7 mouse cellular contexts compared by ENCODE assay signal in genomic region chr7:27605499-27606285, GRCm38 (mm10). TPM values are rescaled to one million over a fixed set of nuclear protein-coding genes. Genes with fewer than 3 reads are reported as not detected.
DNase-seq lines count a peak whose midpoint lies in the region; ATAC-seq lines count a peak whose summit lies in the region.

No protein-coding gene starts in this region.

- peak; percentile 60 for DNase-seq in MN1 (ENCODE audit: low spot score)
- peak; percentile 72 for DNase-seq in adrenal gland, postnatal 25 days
- peak; percentile 66 for DNase-seq in heart, postnatal 25 days (ENCODE audit: low spot score)

- intact Hi-C loops in heart, postnatal 25 days (cut with DNase I): no loop called here

- ATAC-seq in frontal cortex, adult (ENCODE audit: low TSS enrichment): peak; percentile 64
- ATAC-seq in limb, embryonic 15.5 days (ENCODE audit: insufficient number of reproducible peaks, low FRiP score, low TSS enrichment, low read depth): no peak
- ATAC-seq in midbrain, embryonic 16.5 days: no peak
- no peak for ATAC-seq in inflammation-experienced regulatory T-cells, adult 6 months

- no peaks in the 10 kb centered on the region for H3K27me3 ChIP-seq in limb, embryonic 15.5 days
- no peaks in the 10 kb centered on the region for H3K27me3 ChIP-seq in midbrain, embryonic 16.5 days (ENCODE audit: control insufficient read depth, insufficient read depth, low read depth, low read length)

- H3K4me2 ChIP-seq in limb, embryonic 15.5 days: no peak overlapping the region
- no peak overlapping the region for H3K4me2 ChIP-seq in midbrain, embryonic 16.5 days (ENCODE audit: low read length)

- 54% methylated on average over 9 of the region's 9 CpGs for WGBS in limb, embryonic 15.5 days
- WGBS in midbrain, embryonic 16.5 days: 74% methylated on average over 9 of the region's 9 CpGs

- no peak overlapping the region for H3K4me3 ChIP-seq in limb, embryonic 15.5 days
- H3K4me3 ChIP-seq in midbrain, embryonic 16.5 days (ENCODE audit: low read depth, low read length): no peak overlapping the region

- H3K4me1 ChIP-seq in limb, embryonic 15.5 days: peaks cover 53% of the 10 kb centered on the region
- H3K4me1 ChIP-seq in midbrain, embryonic 16.5 days (ENCODE audit: control insufficient read depth, insufficient read depth, low read length): peaks cover 4% of the 10 kb centered on the region; the same call in 1 of the 2 replicates

- no peak overlapping the region for H3K9ac ChIP-seq in limb, embryonic 15.5 days
- 0 out of 2 replicates have a peak overlapping the region, but pooled peaks have one; percentile 5 for H3K9ac ChIP-seq in midbrain, embryonic 16.5 days (ENCODE audit: low read depth, low read length)

- H3K36me3 ChIP-seq in limb, embryonic 15.5 days: peaks cover 28% of the 10 kb centered on the region
- no peaks in the 10 kb centered on the region; the same call in 1 of the 2 replicates for H3K36me3 ChIP-seq in midbrain, embryonic 16.5 days (ENCODE audit: control insufficient read depth, insufficient read depth, low read length)

- no peaks in the 10 kb centered on the region for H3K9me3 ChIP-seq in limb, embryonic 15.5 days
- H3K9me3 ChIP-seq in midbrain, embryonic 16.5 days (replicated peaks; ENCODE audit: control insufficient read depth, low read length, poor library complexity, severe bottlenecking): no peaks in the 10 kb centered on the region

- H3K27ac ChIP-seq in limb, embryonic 15.5 days: peak overlapping the region; percentile 83
- no peak overlapping the region for H3K27ac ChIP-seq in midbrain, embryonic 16.5 days (ENCODE audit: low read length)

RNA-seq across cellular contexts. Expression of gene Akt2, which starts 14.3 kb away (rescaled TPM):
- 150 and 209 TPM in 2 replicates for total RNA-seq in adrenal gland, postnatal 25 days (2021)
- 100 to 1,000 TPM; 166 to 177 TPM for total RNA-seq in heart, postnatal 25 days (2021)
- 108 and 127 TPM in 2 replicates for polyA plus RNA-seq in limb, embryonic 15.5 days (2015; fragmentation: Nextera tagmentation; extraction: Ambion mirVana)
- polyA plus RNA-seq in midbrain, embryonic 16.5 days (2015; fragmentation: Nextera tagmentation; extraction: Ambion mirVana): 49.9 and 57.0 TPM in 2 replicates
- polyA plus RNA-seq in inflammation-experienced regulatory T-cells, adult 6 months (2017; shearing (Covaris generic)): 10 to 100 TPM; 41.6 to 51.3 (median 43.1) TPM

RNA-seq across cellular contexts. Expression of gene Ttc9b, which starts 48.0 kb away (rescaled TPM):
- not detected in 2 replicates for total RNA-seq in adrenal gland, postnatal 25 days (2021)
- not detected for total RNA-seq in heart, postnatal 25 days (2021)
- 0.20 TPM in 1 of 2 replicates, not detected in the other for polyA plus RNA-seq in limb, embryonic 15.5 days (2015; fragmentation: Nextera tagmentation; extraction: Ambion mirVana)
- 75.0 and 84.4 TPM in 2 replicates for polyA plus RNA-seq in midbrain, embryonic 16.5 days (2015; fragmentation: Nextera tagmentation; extraction: Ambion mirVana)
- polyA plus RNA-seq in inflammation-experienced regulatory T-cells, adult 6 months (2017; shearing (Covaris generic)): not detected

RNA-seq across cellular contexts. Expression of gene 2310022A10Rik, which starts 52.7 kb away (rescaled TPM):
- 16.9 and 18.0 TPM in 2 replicates for total RNA-seq in adrenal gland, postnatal 25 days (2021)
- 10 to 100 TPM; 64.6 to 71.9 TPM for total RNA-seq in heart, postnatal 25 days (2021)
- 32.9 and 39.3 TPM in 2 replicates for polyA plus RNA-seq in limb, embryonic 15.5 days (2015; fragmentation: Nextera tagmentation; extraction: Ambion mirVana)
- 35.6 and 37.5 TPM in 2 replicates for polyA plus RNA-seq in midbrain, embryonic 16.5 days (2015; fragmentation: Nextera tagmentation; extraction: Ambion mirVana)
- polyA plus RNA-seq in inflammation-experienced regulatory T-cells, adult 6 months (2017; shearing (Covaris generic)): 10 to 100 TPM; 16.4 to 24.4 (median 21.4) TPM

RNA-seq across cellular contexts. Expression of gene Pld3, which starts 52.7 kb away (rescaled TPM):
- total RNA-seq in adrenal gland, postnatal 25 days (2021): 108 and 114 TPM in 2 replicates
- 10 to 100 TPM; 23.3 to 27.1 TPM for total RNA-seq in heart, postnatal 25 days (2021)
- polyA plus RNA-seq in limb, embryonic 15.5 days (2015; fragmentation: Nextera tagmentation; extraction: Ambion mirVana): 134 and 140 TPM in 2 replicates
- polyA plus RNA-seq in midbrain, embryonic 16.5 days (2015; fragmentation: Nextera tagmentation; extraction: Ambion mirVana): 171 and 225 TPM in 2 replicates
- polyA plus RNA-seq in inflammation-experienced regulatory T-cells, adult 6 months (2017; shearing (Covaris generic)): 100 to 1,000 TPM; 155 to 246 (median 192) TPM

Comparison
In these comparisons a context has a peak if more than half of its experiments do, and no peak if none do; other contexts are left out.
1. RNA of gene Ttc9b, which starts 48.0 kb away (polyA plus RNA-seq): 75.0 to 84.4 TPM in midbrain, embryonic 16.5 days; 0.20 TPM in limb, embryonic 15.5 days and not detected in inflammation-experienced regulatory T-cells, adult 6 months; every median in the first group is over 10 times any median in the second.
2. Peak in every context shown above with its lines, with median percentiles within 50 percentile points of each other: DNase-seq.